Mouse (Mus musculus): Measurements from ENCODE around the gene Tcp10c. TPM values are rescaled to one million over a fixed set of nuclear protein-coding genes. Genes with fewer than 3 reads are reported as not detected.
"Not testable (repeated sequence)": the region's sequence is repeated elsewhere in the genome, so short reads cannot be mapped to it uniquely, and the experiment has no call there.

Tcp10c gene
- polyA plus RNA-seq, 1 experiment from 2014 or later: not detected

- H3K4me1 ChIP-seq (ENCODE audit: control insufficient read depth in 2 of 2, insufficient read depth in 2 of 2, low read length in 2 of 2); H3K4me3 ChIP-seq (ENCODE audit: control insufficient read depth in 1 of 2, insufficient read depth in 1 of 2, low read depth in 1 of 2, low read length in 2 of 2); H3K4me2 ChIP-seq (ENCODE audit: low read length); H3K36me3 ChIP-seq (ENCODE audit: control insufficient read depth, insufficient read depth, low read length); H3K9ac ChIP-seq (ENCODE audit: low read length); H3K27ac ChIP-seq (replicated peaks in 1 of 2; ENCODE audit: control insufficient read depth in 1 of 2, insufficient read depth in 1 of 2, low read depth in 2 of 2, low read length in 2 of 2); ATAC-seq (ENCODE audit: insufficient number of reproducible peaks, insufficient read depth, low FRiP score, low read depth); H3K27me3 ChIP-seq (ENCODE audit: control insufficient read depth, insufficient read depth, low read length): not testable (repeated sequence)
- 81% methylated on average over 9 of the region's 9 CpGs for WGBS
- H3K9me3 ChIP-seq (ENCODE audit: control insufficient read depth, low read length): peaks cover 10% of the 10 kb centered on the region; the same call in 1 of the 2 replicates
Observed at GRCm38 (mm10) chr17:13364196-13364595, 9.8 kb downstream of the Tcp10c start.

GRCm38 (mm10) chr17:13367181-13367580 is 12.8 kb downstream of the Tcp10c start:
- ATAC-seq (ENCODE audit: insufficient number of reproducible peaks, insufficient read depth, low FRiP score, low read depth); H3K4me3 ChIP-seq (ENCODE audit: control insufficient read depth in 1 of 2, insufficient read depth in 1 of 2, low read depth in 1 of 2, low read length in 2 of 2): not testable (repeated sequence)

DNA sequence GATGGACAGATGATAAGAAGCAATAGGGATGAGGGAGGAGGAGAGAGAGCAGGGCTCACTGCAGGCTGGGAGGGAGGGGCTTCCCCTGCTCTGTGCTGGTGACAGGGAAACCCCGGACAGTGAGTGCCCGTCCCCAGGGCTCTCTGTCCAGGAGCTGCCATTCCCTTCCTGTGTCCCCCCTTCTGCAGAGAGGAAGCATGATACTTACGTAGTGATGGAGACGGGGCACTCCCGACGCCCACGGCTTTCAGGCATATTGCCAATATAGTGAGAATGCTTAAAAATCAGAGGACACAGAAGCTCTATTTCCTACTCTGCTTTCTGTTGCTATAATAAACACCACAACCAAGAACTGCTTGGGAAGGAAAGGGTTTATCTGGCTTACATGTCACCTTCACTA is 14.3 kb downstream of the Tcp10c start:
- H3K4me3 ChIP-seq (ENCODE audit: control insufficient read depth in 1 of 2, insufficient read depth in 1 of 2, low read depth in 1 of 2, low read length in 2 of 2); H3K36me3 ChIP-seq (ENCODE audit: control insufficient read depth, insufficient read depth, low read length); ATAC-seq (ENCODE audit: insufficient number of reproducible peaks, insufficient read depth, low FRiP score, low read depth); H3K4me2 ChIP-seq (ENCODE audit: low read length); H3K27ac ChIP-seq (replicated peaks in 1 of 2; ENCODE audit: control insufficient read depth in 1 of 2, insufficient read depth in 1 of 2, low read depth in 2 of 2, low read length in 2 of 2); H3K27me3 ChIP-seq (ENCODE audit: control insufficient read depth, insufficient read depth, low read length); H3K4me1 ChIP-seq (ENCODE audit: control insufficient read depth in 2 of 2, insufficient read depth in 2 of 2, low read length in 2 of 2); H3K9ac ChIP-seq (ENCODE audit: low read length): not testable (repeated sequence)
- H3K9me3 ChIP-seq (ENCODE audit: control insufficient read depth, low read length): peaks cover 10% of the 10 kb centered on the region; the same call in 1 of the 2 replicates
- WGBS: 82% methylated on average over 7 of the region's 7 CpGs

More at GRCm38 (mm10) chr17:13367181-13367580, 12.8 kb downstream of the Tcp10c start:
- not testable (repeated sequence) for H3K9ac ChIP-seq (ENCODE audit: low read length); H3K27me3 ChIP-seq (ENCODE audit: control insufficient read depth, insufficient read depth, low read length); H3K4me1 ChIP-seq (ENCODE audit: control insufficient read depth in 2 of 2, insufficient read depth in 2 of 2, low read length in 2 of 2); H3K27ac ChIP-seq (replicated peaks in 1 of 2; ENCODE audit: control insufficient read depth in 1 of 2, insufficient read depth in 1 of 2, low read depth in 2 of 2, low read length in 2 of 2); H3K4me2 ChIP-seq (ENCODE audit: low read length); H3K36me3 ChIP-seq (ENCODE audit: control insufficient read depth, insufficient read depth, low read length)
- WGBS: 87% methylated on average over 9 of the region's 9 CpGs
- peaks cover 10% of the 10 kb centered on the region; the same call in 1 of the 2 replicates for H3K9me3 ChIP-seq (ENCODE audit: control insufficient read depth, low read length)

- H3K4me3 ChIP-seq (ENCODE audit: control insufficient read depth in 1 of 2, insufficient read depth in 1 of 2, low read depth in 1 of 2, low read length in 2 of 2); H3K9ac ChIP-seq (ENCODE audit: low read length); H3K4me1 ChIP-seq (ENCODE audit: control insufficient read depth in 2 of 2, insufficient read depth in 2 of 2, low read length in 2 of 2); H3K27ac ChIP-seq (replicated peaks in 1 of 2; ENCODE audit: control insufficient read depth in 1 of 2, insufficient read depth in 1 of 2, low read depth in 2 of 2, low read length in 2 of 2); H3K27me3 ChIP-seq (ENCODE audit: control insufficient read depth, insufficient read depth, low read length); ATAC-seq (ENCODE audit: insufficient number of reproducible peaks, insufficient read depth, low FRiP score, low read depth); H3K36me3 ChIP-seq (ENCODE audit: control insufficient read depth, insufficient read depth, low read length); H3K4me2 ChIP-seq (ENCODE audit: low read length); H3K9me3 ChIP-seq (ENCODE audit: control insufficient read depth, low read length): not testable (repeated sequence)
- 67% methylated on average over 3 of the region's 6 CpGs for WGBS
Observed at GRCm38 (mm10) chr17:13370746-13371145, 16.4 kb downstream of the Tcp10c start.

DNA sequence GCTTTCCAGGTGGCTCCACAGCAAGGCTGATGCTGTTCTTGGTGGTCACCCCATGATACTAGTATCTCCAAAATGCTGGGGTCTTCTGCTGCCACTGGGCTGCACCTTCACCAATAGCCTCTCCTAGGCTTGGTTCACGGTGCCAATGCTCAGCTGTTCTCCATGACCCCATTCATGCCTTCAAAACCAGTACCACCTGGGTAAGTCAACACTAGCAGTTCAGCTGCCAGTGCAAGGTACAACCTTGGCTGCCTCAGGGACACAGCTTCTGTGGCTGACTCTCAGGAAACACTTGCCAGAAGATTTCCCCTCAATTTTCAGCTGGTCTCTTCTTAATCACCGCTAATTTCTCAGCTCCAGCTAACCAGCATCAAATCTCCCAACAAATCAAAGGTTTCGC is 24.0 kb downstream of the Tcp10c start:
- H3K27me3 ChIP-seq (ENCODE audit: control insufficient read depth, insufficient read depth, low read length); H3K4me3 ChIP-seq (ENCODE audit: control insufficient read depth in 1 of 2, insufficient read depth in 1 of 2, low read depth in 1 of 2, low read length in 2 of 2); H3K9ac ChIP-seq (ENCODE audit: low read length); H3K4me1 ChIP-seq (ENCODE audit: control insufficient read depth in 2 of 2, insufficient read depth in 2 of 2, low read length in 2 of 2); ATAC-seq (ENCODE audit: insufficient number of reproducible peaks, insufficient read depth, low FRiP score, low read depth); H3K36me3 ChIP-seq (ENCODE audit: control insufficient read depth, insufficient read depth, low read length); H3K4me2 ChIP-seq (ENCODE audit: low read length); H3K27ac ChIP-seq (replicated peaks in 1 of 2; ENCODE audit: control insufficient read depth in 1 of 2, insufficient read depth in 1 of 2, low read depth in 2 of 2, low read length in 2 of 2): not testable (repeated sequence)
- WGBS: 72% methylated on average over 3 of the region's 3 CpGs
- H3K9me3 ChIP-seq (ENCODE audit: control insufficient read depth, low read length): peaks cover 11% of the 10 kb centered on the region; the same call in 1 of the 2 replicates

DNA sequence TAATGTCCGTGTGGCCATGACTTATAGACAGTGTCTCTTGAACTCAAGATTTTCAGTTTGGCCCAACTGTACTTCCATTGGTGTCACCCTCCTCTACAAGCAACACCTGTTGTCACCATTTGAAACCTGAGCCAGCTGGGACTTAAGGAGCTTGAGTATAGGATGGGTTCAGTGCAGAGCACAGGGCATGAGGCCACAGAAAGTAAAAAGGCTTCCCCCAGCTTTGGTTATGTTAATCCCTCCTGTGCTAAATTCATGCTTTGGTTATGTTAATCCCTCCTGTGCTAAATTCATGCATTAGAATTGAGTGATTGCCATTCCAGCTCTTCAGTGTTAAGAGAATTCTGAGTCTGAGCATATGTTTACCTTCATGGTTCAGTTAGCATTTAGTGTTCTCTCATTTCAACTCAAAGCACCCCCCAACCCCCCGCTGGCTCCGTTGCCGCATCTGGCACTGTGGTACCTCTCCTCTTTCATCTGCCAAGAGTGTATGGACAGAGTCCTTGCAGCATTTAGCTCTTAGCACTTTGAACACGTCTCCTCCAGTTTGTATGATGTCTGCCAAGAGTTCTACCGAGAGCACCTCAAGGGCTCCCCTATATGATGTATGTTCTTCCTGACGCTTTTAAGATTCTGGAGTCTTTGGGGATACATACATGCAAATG is 25.7 kb downstream of the Tcp10c start:
- 69% methylated on average over 5 of the region's 7 CpGs for WGBS
- H3K9me3 ChIP-seq (ENCODE audit: control insufficient read depth, low read length): peaks cover 11% of the 10 kb centered on the region; the same call in 1 of the 2 replicates
- H3K36me3 ChIP-seq (ENCODE audit: control insufficient read depth, insufficient read depth, low read length); H3K4me3 ChIP-seq (ENCODE audit: control insufficient read depth in 1 of 2, insufficient read depth in 1 of 2, low read depth in 1 of 2, low read length in 2 of 2); H3K4me2 ChIP-seq (ENCODE audit: low read length); H3K4me1 ChIP-seq (ENCODE audit: control insufficient read depth in 2 of 2, insufficient read depth in 2 of 2, low read length in 2 of 2); H3K27me3 ChIP-seq (ENCODE audit: control insufficient read depth, insufficient read depth, low read length); ATAC-seq (ENCODE audit: insufficient number of reproducible peaks, insufficient read depth, low FRiP score, low read depth); H3K9ac ChIP-seq (ENCODE audit: low read length); H3K27ac ChIP-seq (replicated peaks in 1 of 2; ENCODE audit: control insufficient read depth in 1 of 2, insufficient read depth in 1 of 2, low read depth in 2 of 2, low read length in 2 of 2): not testable (repeated sequence)

DNA sequence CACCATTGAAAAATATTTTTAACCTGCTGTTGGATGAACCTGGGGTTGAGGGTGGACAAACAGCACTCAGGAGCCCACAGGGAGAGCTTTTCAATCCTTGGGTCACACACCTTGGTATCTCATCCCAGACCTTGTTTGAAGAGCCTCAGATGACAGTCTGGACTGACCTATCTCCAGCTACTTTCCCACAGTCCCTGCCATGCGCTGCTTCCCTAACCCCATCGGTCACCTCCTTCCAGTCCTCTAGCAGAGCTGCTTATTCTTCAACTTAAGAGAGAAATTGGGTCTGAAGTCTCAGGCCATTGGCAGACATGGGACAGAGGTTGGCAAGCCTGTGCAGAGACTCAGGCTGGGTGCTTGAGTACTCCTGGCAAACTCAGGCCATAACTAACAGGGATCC is 26.9 kb downstream of the Tcp10c start:
- not testable (repeated sequence) for H3K9ac ChIP-seq (ENCODE audit: low read length); H3K4me1 ChIP-seq (ENCODE audit: control insufficient read depth in 2 of 2, insufficient read depth in 2 of 2, low read length in 2 of 2); H3K27me3 ChIP-seq (ENCODE audit: control insufficient read depth, insufficient read depth, low read length); H3K27ac ChIP-seq (replicated peaks in 1 of 2; ENCODE audit: control insufficient read depth in 1 of 2, insufficient read depth in 1 of 2, low read depth in 2 of 2, low read length in 2 of 2); H3K4me3 ChIP-seq (ENCODE audit: control insufficient read depth in 1 of 2, insufficient read depth in 1 of 2, low read depth in 1 of 2, low read length in 2 of 2); ATAC-seq (ENCODE audit: insufficient number of reproducible peaks, insufficient read depth, low FRiP score, low read depth); H3K36me3 ChIP-seq (ENCODE audit: control insufficient read depth, insufficient read depth, low read length); H3K4me2 ChIP-seq (ENCODE audit: low read length)
- 83% methylated on average over 2 of the region's 2 CpGs for WGBS
- H3K9me3 ChIP-seq (ENCODE audit: control insufficient read depth, low read length): peaks cover 11% of the 10 kb centered on the region; the same call in 1 of the 2 replicates

DNA sequence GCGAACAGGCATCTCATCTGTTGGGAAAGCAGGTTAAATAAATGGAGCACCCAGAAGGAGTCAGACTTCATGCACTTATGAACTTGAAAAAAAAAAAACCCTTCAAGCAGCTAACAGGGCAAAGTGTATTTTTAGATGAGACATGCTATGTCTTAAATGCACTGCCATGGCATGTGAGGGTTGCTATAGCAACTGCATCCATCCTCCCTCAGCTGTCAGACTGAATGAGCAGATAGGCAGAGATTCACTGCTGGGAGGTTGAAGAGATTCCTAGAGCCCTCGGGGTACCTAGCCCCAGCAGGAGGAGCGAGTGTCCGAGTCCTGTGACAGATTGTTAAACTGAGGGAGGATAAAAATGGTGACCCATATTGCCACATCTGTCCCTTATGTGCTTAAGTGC is 36.6 kb downstream of the Tcp10c start:
- H3K27ac ChIP-seq (replicated peaks in 1 of 2; ENCODE audit: control insufficient read depth in 1 of 2, insufficient read depth in 1 of 2, low read depth in 2 of 2, low read length in 2 of 2); H3K9ac ChIP-seq (ENCODE audit: low read length); H3K9me3 ChIP-seq (ENCODE audit: control insufficient read depth, low read length); H3K4me1 ChIP-seq (ENCODE audit: control insufficient read depth in 2 of 2, insufficient read depth in 2 of 2, low read length in 2 of 2); ATAC-seq (ENCODE audit: insufficient number of reproducible peaks, insufficient read depth, low FRiP score, low read depth); H3K36me3 ChIP-seq (ENCODE audit: control insufficient read depth, insufficient read depth, low read length); H3K27me3 ChIP-seq (ENCODE audit: control insufficient read depth, insufficient read depth, low read length); H3K4me2 ChIP-seq (ENCODE audit: low read length); H3K4me3 ChIP-seq (ENCODE audit: control insufficient read depth in 1 of 2, insufficient read depth in 1 of 2, low read depth in 1 of 2, low read length in 2 of 2): not testable (repeated sequence)
- WGBS: no CpG with 5 or more reads among the region's 4 CpGs
